ENCODE assay signal across 17 mouse cellular contexts in genomic region chr17:87104276-87104675, GRCm38 (mm10). TPM values are rescaled to one million over a fixed set of nuclear protein-coding genes. Genes with fewer than 3 reads are reported as not detected.
DNase-seq lines count a peak whose midpoint lies in the region; TF ChIP-seq lines count a peak whose summit lies in the region.
"Had no signal": no experiment of that assay in that cellular context is flagged by ENCODE, and none has a peak within 500 bp of the region (broad histone marks: within the 10 kb centered on the region; RNA-seq: fewer than 3 reads in every experiment).

No protein-coding gene starts in this region.

- DNase-seq in cerebellum, adult 18-20 months, result peak; percentile 32 to 36
- no peak for DNase-seq in cerebellum, postnatal 4 days (ENCODE audit: low spot score in 2 of 2)
- peak; percentile 28 for DNase-seq in cerebellum, adult 8-10 months
- DNase-seq in cerebellum, adult 9-11 months, result peak; percentile 50
- DNase-seq in embryo, embryonic 9.5 days (ENCODE audit: extremely low spot score), result no peak
- DNase-seq in ovary, postnatal 14 days (ENCODE audit: low spot score), result no peak
- DNase-seq: adrenal gland, adult 8-10 months; forebrain, postnatal 0 days; gastrocnemius, postnatal 14 days; kidney, adult 2 months had no signal

- TF ChIP-seq POLR2A in myocyte (IDR thresholded peaks at IDR 0.05; ENCODE audit: insufficient read length, low read depth), result no peak

- H3ac ChIP-seq in myocyte (ENCODE audit: control insufficient read depth, insufficient read length), result no peak overlapping the region

- peaks cover 16% of the 10 kb centered on the region for H3K79me2 ChIP-seq in myocyte (ENCODE audit: control insufficient read depth, insufficient read depth)

- H3K36me3 ChIP-seq in myocyte (ENCODE audit: control insufficient read depth, insufficient read depth), result no peaks in the 10 kb centered on the region
- H3K36me3 ChIP-seq: embryonic facial prominence, embryonic 10.5 days; G1E; heart, embryonic 12.5 days; hindbrain, embryonic 10.5 days; hindbrain, embryonic 15.5 days had no signal

- H3K4me3 ChIP-seq in myocyte, result no peak overlapping the region
- H3K4me3 ChIP-seq: embryonic facial prominence, embryonic 10.5 days; forebrain, embryonic 13.5 days; heart, embryonic 12.5 days; hindbrain, embryonic 10.5 days; hindbrain, embryonic 15.5 days had no signal

- no peaks in the 10 kb centered on the region for H3K27me3 ChIP-seq in myocyte (ENCODE audit: control insufficient read depth, insufficient read depth, insufficient read length)
- H3K27me3 ChIP-seq: forebrain, embryonic 13.5 days; heart, embryonic 12.5 days had no signal

- H3K4me2 ChIP-seq in myocyte (ENCODE audit: low read depth), result peak overlapping the region; percentile 20
- H3K4me2 ChIP-seq: forebrain, embryonic 13.5 days; heart, embryonic 12.5 days; hindbrain, embryonic 15.5 days had no signal

TF ChIP-seq in myocyte, 11 proteins besides CTCF, POLR2A, EP300 and RAD21:
- TF ChIP-seq E2F4 (IDR thresholded peaks at IDR 0.05; ENCODE audit: insufficient read depth) (no peak), TCF3 (IDR thresholded peaks at IDR 0.05; ENCODE audit: insufficient read length, low read depth) (no peak), MYOG (IDR thresholded peaks at IDR 0.05; ENCODE audit: control insufficient read depth in 1 of 3, insufficient read depth in 1 of 3, insufficient read length in 2 of 3, low read depth in 2 of 3) (no peak), POLR2AphosphoS2 (IDR thresholded peaks at IDR 0.05; ENCODE audit: insufficient read length, low read depth) (no peak)

RNA-seq across cellular contexts. Expression of gene Socs5, which starts 3.2 kb away (rescaled TPM):
- 14.0 TPM for polyA plus RNA-seq in myocyte (2012; fragmentation: generic; extraction: Trizol)

Comparison
In these comparisons a context has a peak if more than half of its experiments do, and no peak if none do; other contexts are left out.
1. DNase-seq: peak in cerebellum, adult 18-20 months (2 of 2), cerebellum, adult 8-10 months (single experiment) and cerebellum, adult 9-11 months (single experiment); none in cerebellum, postnatal 4 days (0 of 2), embryo, embryonic 9.5 days (single experiment) and ovary, postnatal 14 days (single experiment).